Mouse (Mus musculus): Measurements from ENCODE around the gene Adgrl1. TPM values are rescaled to one million over a fixed set of nuclear protein-coding genes. Genes with fewer than 3 reads are reported as not detected.
"Not testable (repeated sequence)": the region's sequence is repeated elsewhere in the genome, so short reads cannot be mapped to it uniquely, and the experiment has no call there.

Gene Adgrl1
- total RNA-seq, 2 experiments from 2014 or later: 12.7 to 17.8 TPM

- intact Hi-C loops (cut with DNase I): no loop called here
- peak; percentile 64 for DNase-seq (ENCODE audit: low spot score)
Measured at GRCm38 (mm10) chr8:83980845-83981244, 80.9 kb downstream of the Adgrl1 start.

- no peak for DNase-seq (ENCODE audit: low spot score)
- intact Hi-C loops (cut with DNase I): no loop called here
Measured at GRCm38 (mm10) chr8:83981533-83981932, 81.6 kb downstream of the Adgrl1 start.

- intact Hi-C loops (cut with DNase I): no loop called here
- no peak for DNase-seq (ENCODE audit: low spot score)
Measured at GRCm38 (mm10) chr8:83982449-83982848, 82.5 kb downstream of the Adgrl1 start.

GRCm38 (mm10) chr8:83983222-83983621, 83.3 kb downstream of the Adgrl1 start:
- DNase-seq (ENCODE audit: low spot score); intact Hi-C loops (cut with DNase I): not testable (repeated sequence)

GRCm38 (mm10) chr8:83989243-83989642, 89.3 kb downstream of the Adgrl1 start:
- intact Hi-C loops (cut with DNase I): no loop called here
- no peak for DNase-seq (ENCODE audit: low spot score)

- DNase-seq (ENCODE audit: low spot score): no peak
- intact Hi-C loops (cut with DNase I): no loop called here
Measured at GRCm38 (mm10) chr8:83990170-83990569, 90.3 kb downstream of the Adgrl1 start.

Small RNA genes within 50 kb of the gene (microRNA-seq; reads per million reads assigned to microRNA genes)
- gene Gm44330 (not detected), gene Gm44450 (not detected)

Other genes starting within 250 kb of the Adgrl1 start
- 10 to 100 TPM; 27.3 to 29.9 TPM for gene Gipc1, start 247.4 kb upstream of the Adgrl1 start, total RNA-seq (2021)
- gene Ptger1, start 233.4 kb upstream of the Adgrl1 start, total RNA-seq (2021): under 1 TPM; 0.25 to 0.34 TPM
- gene Pkn1, start 200.9 kb upstream of the Adgrl1 start, total RNA-seq (2021): 10 to 100 TPM; 58.6 to 58.8 TPM
- gene Ddx39, start 184.9 kb upstream of the Adgrl1 start, total RNA-seq (2021): 10 to 100 TPM; 20.0 to 21.6 TPM
- 10 to 100 TPM; 39.4 to 56.9 TPM for gene Adgre5, start 158.8 kb upstream of the Adgrl1 start, total RNA-seq (2021)
- under 1 TPM; 0.61 to 0.70 TPM for gene Gm10644, start 55.1 kb downstream of the Adgrl1 start, total RNA-seq (2021)
- gene Asf1b, start 55.4 kb downstream of the Adgrl1 start, total RNA-seq (2021): 1 to 10 TPM; 1.1 to 1.7 TPM
- 100 to 1,000 TPM; 353 to 360 TPM for gene Prkaca, start 72.9 kb downstream of the Adgrl1 start, total RNA-seq (2021)
- gene Samd1, start 97.6 kb downstream of the Adgrl1 start, total RNA-seq (2021): 10 to 100 TPM; 27.4 to 30.9 TPM
- gene 1700067K01Rik, start 101.4 kb downstream of the Adgrl1 start, total RNA-seq (2021): under 1 TPM in 1 of 2 experiments, not detected in 1; 0.26 TPM
- gene 2210011C24Rik, start 112.1 kb downstream of the Adgrl1 start, total RNA-seq (2021): 1 to 10 TPM; 2.8 to 3.1 TPM
- under 1 TPM; 0.28 to 0.36 TPM for gene Palm3, start 121.4 kb downstream of the Adgrl1 start, total RNA-seq (2021)
- 1 to 10 TPM; 4.0 to 4.2 TPM for gene Il27ra, start 142.5 kb downstream of the Adgrl1 start, total RNA-seq (2021)
- gene Rln3, start 144.9 kb downstream of the Adgrl1 start, total RNA-seq (2021): not detected
- gene Gm10643, start 165.0 kb downstream of the Adgrl1 start, total RNA-seq (2021): 1 to 10 TPM; 3.2 to 3.3 TPM
- gene Rfx1, start 166.7 kb downstream of the Adgrl1 start, total RNA-seq (2021): 1 to 10 TPM; 8.5 to 9.7 TPM
- gene Dcaf15, start 204.7 kb downstream of the Adgrl1 start, total RNA-seq (2021): 1 to 10 TPM; 5.9 to 7.2 TPM
- not detected for gene Podnl1, start 225.9 kb downstream of the Adgrl1 start, total RNA-seq (2021)
- gene Cc2d1a, start 247.8 kb downstream of the Adgrl1 start, total RNA-seq (2021): 10 to 100 TPM; 10.3 to 11.8 TPM
- gene 4930432K21Rik, start 247.9 kb downstream of the Adgrl1 start, total RNA-seq (2021): under 1 TPM; 0.10 to 0.28 TPM

Measured in heart, postnatal 25 days (tissue).